Mouse (Mus musculus) ES-E14 (cell line): ENCODE data around the gene Lin37.

Experiments used
- HCFC1 ChIP-seq: IDR thresholded peaks from 2 replicates; pipeline ENCODE4 v1.6.1; 2012; ENCODE audit warnings: low read length, inconsistent platforms, borderline replicate concordance; ENCODE audit not compliant: insufficient read depth
- MAFK ChIP-seq: IDR thresholded peaks from 2 replicates; pipeline ENCODE4 v1.6.1; 2014; ENCODE audit warnings: mild to moderate bottlenecking, low read depth, low read length, inconsistent platforms; ENCODE audit not compliant: insufficient read depth
- ZC3H11A ChIP-seq: IDR thresholded peaks from 2 replicates; pipeline ENCODE4 v1.6.1; 2012; ENCODE audit warnings: low read depth, mild to moderate bottlenecking, inconsistent platforms, low read length, borderline replicate concordance
- ZNF384 ChIP-seq: IDR thresholded peaks from 2 replicates; pipeline ENCODE4 v1.6.1; 2012; ENCODE audit warnings: low read depth, low read length, inconsistent platforms

DNA sequence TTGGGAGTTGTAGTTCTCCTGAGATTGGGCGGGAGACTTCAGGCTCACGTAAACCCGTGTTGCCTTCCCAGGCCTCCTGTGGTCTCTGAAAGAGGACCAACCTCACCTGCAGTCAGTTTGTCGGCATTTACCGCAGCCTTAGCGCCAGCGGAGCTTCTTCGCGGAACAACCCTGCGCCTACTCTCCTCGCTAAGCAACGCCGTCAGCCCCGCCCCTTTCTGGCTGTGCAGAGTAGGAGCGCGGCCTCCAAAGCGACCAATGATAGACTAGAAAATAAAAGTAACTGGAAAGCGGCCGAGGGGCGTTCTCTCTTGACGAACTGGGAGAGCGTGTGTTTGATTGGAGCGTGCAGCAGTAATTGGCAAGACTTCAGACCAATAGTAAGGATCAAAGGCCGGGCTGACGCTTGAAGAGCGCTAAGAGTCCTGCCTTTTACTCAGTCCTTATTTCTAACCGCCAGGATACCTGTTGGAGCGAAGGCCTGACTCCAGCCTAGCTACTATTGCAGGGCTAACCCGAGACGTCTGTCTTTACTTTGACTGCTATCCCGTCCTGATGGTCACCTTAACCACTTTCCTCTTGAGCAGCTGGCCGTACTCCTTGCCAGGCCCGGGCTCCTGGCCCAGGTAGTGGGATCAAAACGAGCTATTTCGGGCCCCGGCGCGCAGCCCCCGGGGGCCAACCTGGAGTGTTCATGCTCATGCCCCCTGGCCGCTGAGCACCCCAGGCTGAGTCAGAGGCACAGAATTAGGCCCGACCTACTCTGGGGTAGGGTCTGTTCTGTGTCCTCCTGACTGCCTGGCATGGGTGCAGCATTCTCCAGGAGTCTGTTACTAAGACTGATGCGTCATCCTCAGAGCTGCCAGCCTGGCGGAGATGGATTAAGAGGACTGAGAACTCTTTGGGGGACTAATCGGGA lies 7.3 kb downstream of the Lin37 start, which contains the start of the genes Hspb6 and Proser3:
- TF ChIP-seq ZNF384 (no peak), MAFK (no peak), HCFC1 (peak; percentile 70; the same call in 1 of the 2 replicates), ZC3H11A (no peak)
